Mouse (Mus musculus) 416B (cell line): Measurements from ENCODE around the gene Tspan15.

Experiments
- DNase-seq: peaks from one replicate; pipeline ENCODE4 v3.0.0; 2011; ENCODE audit warnings: low read depth

Gene Tspan15

DNA sequence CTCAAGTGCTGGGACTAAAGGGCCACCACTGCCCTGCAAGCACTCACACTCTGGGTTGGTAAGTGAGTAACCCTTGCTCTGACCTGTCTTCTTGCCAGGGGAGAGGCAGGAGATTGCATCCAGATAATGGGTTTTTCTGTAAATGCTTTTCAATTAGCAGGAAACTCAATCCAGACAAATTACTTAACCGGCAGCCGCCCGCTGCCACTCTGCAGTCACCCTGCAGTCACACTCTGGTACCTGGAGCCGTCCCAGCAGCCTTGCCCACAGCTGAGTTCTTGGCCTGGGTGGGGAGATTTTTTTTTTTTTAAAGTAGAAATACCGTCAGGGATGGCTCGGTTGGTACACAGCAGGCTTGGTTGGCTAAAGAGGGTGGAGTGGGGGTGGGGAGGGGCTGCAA lies 2.9 kb downstream of the Tspan15 start:
- DNase-seq: no peak

DNA sequence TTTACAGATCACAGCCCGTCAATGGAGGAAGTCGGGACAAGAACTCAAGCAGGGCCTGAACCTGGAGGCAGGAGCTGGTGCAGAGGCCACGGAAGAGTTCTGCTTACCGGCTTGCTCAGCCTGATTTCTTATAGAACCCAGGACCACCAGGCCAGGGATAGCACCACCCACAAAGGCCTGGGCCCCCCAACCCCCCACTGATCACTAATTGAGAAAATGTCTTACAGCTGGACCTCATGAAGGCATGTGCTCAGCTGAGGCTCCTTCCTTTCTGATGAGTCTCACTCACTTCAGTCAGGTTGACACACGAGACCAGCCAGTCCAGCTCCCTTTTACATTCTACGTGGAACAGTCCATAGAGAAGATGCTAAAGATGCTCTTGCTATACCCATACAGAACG lies 5.2 kb downstream of the Tspan15 start:
- no peak for DNase-seq

DNA sequence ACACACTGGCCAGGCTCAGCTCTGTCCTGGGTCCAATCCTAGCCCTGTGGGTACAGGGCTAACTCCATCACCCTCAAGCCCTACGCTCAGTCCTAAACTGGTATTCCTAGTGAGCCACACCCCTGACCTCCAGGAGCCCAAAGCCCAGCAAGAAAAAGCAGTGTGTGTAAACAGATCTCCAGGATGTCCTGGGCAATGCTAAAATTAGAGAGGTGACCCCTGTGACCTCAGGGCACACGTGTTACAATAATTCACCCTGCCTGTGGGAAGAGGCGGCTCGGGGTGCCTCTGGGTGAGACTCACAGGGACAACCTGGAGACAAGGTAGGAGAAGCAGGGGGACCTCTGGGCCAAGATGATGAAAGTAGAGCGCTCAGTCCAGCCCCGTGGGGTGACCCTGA lies 6.8 kb downstream of the Tspan15 start:
- no peak for DNase-seq

DNA sequence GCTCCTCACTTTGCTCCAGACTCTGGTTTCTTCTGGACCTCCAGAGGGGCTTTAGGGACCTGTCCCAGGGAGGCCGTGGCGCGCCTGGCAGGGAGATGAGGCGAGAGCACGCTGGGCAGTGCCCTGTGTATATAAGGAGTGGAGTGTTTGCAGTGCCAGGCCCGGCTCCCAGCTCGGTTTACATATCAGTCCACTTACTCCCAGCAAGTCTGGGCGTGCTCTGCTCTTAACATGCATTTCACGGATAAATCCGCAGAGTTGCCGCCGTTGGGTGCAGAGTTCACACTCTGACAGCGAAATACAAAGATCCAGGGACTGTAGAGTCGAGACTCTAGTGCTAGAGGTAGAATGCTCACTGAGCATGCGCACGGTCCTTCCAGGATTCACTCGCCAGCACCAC lies 8.3 kb downstream of the Tspan15 start:
- no peak for DNase-seq

DNA sequence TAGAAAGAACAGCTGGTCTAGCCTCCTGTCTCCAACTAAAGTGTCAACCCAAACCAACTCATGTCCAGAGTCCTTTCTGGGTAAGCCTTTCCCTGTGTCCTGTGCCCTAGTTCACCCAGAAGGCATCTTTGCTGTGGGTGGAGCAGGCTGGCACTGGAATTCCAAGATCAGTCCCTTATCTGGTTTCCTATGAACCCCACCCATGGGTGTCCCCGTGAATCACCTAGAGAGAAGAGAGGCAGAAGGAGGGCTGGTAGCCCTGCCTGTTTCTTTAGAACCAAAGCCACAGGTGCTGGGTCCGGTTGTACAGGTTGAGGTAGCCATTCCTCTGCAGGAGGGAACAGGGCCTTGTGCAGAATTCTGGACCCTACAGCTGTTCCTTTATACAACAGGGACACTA lies 9.4 kb downstream of the Tspan15 start:
- DNase-seq: no peak

DNA sequence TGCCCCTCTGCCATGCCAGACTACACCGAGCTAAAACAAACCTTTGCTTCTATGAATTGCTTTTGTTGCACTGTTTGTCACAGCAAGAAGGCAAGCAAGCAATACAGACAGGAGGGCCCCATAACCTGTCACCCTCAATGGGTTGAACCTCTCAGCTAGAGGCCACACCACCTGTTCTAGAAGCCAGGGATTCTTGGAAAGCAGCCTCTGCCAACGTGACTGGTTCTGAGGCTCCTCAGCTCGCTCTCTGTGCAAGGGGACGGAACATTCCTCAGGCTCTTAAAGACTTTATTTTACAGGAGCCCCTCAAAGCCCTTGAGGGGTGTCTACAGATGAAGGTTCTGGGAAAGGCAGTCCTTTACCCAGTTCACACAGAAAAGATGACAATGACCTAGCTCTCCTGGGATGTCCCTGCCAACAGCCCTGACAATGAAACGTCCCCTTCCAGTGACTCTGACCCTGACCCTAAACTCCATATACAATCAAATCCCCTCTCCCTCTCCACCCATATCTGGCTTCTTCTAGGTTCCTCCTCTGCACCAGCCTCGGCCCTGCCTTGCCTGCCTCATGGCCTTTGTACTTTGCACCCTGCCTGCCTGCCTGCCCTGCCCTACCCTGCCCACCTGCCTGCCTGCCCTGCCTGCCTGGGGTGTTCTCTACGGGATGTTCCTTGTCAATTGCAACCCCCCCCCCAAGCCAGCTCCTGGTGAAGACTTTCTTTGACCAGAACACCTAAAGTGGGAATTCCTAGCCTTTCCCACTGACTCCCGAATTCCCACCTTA lies 10.1 kb downstream of the Tspan15 start:
- no peak for DNase-seq

DNA sequence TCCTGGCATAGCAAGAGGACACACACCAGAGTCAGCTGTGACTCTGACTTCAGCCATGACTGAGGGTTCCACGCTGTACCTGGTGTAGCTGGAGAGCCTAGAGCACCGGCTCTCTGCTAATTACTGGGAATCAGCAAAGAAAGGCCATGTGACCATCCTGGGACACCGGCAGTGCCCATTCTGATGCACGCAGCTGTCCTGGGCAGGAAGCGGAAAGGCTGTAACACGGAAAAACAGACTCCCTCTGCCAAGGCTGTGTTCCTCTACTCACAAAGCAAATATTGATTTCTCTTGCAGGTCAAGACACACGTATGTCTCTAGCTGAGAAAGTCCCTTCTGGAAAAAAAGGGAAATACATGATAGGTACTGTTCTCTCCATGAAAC lies 12.3 kb downstream of the Tspan15 start:
- DNase-seq: no peak

DNA sequence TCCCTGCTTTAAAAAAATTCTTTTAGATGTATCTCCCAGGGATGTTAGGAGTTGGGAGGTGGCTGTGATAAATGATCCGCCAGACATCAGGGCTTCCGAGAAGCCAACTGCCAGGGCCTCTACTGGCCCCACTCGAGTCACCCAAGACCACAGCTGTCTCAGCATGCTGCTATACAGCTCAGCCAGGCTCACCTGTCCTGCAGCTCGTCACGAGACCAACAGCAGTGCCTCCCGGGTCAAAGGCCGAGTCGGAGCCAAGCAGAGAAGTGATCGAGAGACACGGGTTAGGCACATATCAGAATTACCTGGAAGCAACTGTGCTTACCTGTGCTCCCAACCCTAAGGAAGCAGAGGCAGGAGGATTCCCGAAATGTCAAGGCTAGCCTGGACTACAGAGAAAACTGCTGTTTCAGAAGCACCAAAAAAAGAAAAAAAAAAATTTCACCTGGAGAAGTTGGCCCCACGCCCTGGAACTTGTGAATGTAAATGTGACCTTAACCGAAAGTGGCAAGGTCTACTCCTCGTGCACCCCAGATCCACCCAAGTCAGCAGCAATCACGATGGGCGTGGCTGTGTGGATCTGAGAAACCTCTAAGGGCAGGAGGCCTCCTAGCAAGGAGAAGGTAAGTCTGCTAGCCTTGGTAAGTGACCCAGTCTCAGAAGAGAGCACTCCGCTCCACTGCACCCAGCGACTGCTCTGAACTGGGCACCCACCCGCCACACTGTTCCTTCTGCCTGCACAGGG lies 12.8 kb downstream of the Tspan15 start:
- no peak for DNase-seq

DNA sequence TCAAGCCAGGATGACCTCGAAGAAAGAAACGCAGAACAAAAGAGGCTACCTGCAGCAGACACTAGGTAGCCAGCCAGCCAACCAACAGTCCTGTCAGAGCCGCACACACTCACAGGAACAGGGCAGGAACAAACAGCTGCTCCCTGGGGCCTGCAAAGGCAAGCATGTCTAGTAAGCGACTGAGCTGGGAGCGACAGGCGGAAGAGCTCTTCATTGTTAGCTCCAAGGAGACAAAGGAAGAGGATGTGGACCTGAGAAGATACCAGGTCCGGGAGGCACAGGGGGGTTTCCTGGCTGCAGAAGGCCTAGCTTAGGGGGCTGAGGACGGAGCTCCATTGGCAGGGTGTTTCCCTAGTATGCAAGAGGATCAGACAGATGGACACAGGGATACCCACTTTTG lies 13.9 kb downstream of the Tspan15 start:
- DNase-seq: no peak

DNA sequence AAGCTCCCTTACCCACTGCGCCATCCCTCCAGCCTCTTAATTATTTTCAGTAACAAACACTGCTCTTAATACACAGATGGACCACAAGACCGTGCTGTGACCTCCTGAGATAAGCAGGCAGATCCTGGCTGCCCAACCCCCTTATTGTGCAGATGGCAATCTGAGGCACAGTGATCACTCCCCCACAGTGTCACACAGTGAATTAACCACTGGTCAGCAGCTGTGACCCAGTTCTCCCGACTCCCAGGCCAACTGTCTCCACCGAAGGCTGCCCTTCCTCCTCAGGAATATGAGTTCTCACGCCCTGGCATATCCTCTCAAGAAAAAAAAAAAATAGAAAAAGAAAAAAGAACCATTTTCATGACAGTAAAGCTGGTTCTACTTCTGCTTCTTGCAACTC lies 14.5 kb downstream of the Tspan15 start:
- peak; percentile 14 for DNase-seq

DNA sequence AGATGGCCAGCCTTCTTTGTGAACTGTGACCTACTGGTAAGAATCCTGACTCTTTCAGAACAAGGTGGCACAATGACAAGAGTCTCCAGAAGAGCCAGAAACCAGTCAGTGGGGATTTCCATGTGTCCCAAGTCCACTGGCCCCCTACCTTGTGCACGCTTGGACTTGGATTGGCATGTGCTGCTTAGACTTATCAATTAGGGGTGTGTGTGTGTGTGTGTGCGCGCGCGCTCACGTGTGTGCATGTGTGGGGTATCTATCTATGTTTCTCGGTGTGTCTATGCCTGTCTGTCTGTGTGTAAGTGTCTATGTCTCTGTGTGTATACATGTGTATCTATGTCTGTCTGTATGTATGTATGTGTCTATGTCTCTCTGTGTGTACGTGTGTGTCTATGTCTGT lies 15.4 kb downstream of the Tspan15 start:
- no peak for DNase-seq

DNA sequence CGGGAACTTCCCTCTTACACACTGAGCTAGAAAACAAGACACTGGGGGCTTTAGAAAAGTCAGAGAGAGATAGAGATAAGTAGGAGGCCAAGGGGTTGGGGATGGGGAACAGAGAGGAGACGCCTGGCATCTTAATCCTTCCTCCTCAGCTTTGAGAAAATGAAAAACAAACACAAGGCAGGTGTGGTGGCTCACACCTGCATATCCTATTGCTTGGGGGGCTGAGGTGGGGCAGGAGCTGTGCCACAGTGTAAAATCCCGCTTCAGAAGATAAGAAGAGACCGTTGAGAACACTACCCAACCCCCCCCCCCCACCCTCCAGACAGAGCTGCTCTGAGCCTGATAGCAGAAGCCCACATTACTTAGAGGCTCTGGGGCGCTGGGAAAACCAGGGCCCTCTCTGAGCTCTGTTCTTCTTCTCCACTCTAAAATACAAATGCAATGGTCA lies 15.9 kb downstream of the Tspan15 start:
- no peak for DNase-seq

DNA sequence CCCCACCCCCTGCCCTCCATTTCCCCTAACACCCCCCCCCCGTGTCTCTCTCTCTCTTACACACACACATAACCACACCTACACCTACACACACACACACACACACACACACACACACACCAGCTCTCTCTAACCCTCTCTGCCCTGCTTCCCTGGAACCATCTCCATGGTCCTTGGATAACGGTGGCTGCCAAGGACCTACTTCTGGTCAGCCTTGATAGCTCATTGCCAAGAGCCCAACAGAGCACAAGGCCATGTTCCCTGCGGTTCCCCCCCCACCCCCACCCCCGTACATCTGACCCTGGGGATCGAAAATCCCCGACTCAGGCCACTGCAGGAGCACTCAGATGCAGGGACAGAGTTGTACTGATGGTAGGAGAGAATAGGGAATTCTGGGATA lies 19.7 kb downstream of the Tspan15 start:
- no peak for DNase-seq

DNA sequence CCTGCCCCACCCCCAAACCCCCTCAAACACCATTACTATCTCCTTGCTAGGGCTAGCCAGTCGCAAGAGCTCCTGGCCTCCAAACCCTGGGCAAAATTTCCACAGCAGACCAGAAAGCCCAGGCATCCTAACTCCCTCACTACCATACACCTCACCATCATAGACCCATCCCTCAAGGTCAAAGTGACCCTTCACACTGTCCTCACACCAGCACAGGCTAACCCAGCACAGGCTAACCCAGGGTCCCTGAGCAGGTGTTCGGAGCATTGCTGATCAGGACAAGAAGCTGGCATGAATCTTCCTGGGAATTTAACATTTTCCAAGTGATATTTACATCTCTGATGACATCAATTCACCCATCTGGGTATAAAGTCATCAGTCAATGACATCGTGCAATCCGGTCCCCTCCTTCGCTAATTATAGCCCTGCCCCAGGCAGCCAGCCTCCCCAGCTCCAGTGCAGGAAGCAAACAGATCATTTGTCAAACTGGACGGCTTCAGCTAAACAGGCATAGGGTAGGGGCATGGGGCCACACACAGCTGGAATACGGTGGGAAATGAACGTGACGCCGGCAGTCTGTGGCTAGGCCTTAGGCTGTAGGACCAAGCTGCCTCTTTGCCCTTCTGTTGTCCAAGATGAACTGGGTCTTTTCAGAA lies 22.7 kb downstream of the Tspan15 start:
- DNase-seq: no peak

DNA sequence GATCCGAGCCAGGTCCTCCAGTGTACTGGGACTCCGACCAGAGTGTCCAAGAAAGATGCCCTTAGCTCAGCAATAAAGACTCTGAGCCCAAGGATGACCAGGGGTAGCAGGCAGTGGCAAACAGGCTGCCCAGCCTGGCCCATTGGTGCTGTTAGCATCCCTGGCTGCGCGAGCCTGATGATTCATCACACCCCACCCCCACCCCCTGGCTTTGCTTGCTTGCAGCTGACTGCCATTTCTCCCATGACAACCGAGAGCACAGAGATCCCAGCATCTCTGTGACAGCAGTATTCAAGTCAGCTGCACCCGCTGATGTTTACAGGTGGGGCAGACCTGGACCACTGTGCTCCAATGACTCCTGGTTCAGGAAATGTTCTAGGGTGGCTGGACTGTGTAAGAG lies 28.5 kb downstream of the Tspan15 start:
- DNase-seq: no peak

DNA sequence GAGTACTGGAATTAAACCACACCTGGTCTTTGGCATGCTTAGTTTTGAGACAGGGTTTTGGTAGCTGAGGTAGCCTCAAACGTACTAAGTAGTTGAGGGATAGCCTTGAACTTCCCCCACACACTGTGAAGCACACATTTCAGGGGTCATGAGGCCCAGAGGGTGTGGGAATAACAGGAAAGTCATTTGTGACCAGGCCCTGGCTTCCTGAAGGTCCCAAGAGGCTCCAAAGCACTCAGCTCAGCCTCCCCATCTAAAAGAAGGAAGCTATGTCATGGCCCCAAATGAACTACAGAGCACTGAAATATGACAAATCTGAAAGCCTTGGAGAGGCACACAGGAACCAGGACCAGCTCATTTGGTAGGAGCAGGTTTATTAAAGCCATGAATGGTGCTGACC lies 32.2 kb downstream of the Tspan15 start:
- no peak for DNase-seq

DNA sequence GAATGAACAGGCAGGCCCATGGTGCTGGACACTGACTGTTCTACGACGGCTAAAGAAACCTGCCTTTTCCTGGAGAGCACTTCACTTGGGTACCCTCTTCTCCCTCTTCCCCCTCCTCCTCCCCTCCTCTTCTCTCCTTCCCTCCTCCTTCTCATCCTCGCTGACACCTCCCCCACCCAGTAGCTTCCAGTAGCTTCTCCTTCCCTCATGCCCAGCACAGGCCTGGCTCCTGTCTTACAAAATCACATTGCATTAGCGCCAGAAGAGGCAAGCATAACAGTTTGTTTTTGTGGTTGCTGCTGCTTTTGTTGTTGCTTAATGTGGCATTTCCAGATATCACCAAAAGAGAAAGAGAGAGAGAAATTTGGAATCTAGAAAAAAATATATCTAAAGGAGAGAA lies 33.6 kb downstream of the Tspan15 start:
- DNase-seq: peak; percentile 24

DNA sequence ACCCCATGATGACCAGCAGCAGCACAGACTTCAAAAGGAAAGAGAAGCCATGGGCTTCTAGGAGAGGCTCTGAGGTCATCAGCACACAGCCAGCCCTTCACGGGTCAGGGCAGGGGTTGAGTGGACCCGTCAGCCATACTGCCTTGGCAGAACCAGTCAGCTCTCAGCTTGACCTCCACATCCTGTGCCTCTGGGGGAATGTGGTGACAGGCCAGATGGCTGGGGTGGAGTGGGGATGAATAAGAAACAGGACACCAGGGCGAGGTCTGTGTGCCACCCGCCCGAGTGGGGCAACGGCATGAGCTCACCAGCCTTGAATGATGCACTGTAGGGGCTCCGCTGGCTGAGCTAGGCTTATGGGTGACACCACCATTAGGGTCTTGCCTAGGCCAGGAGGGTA lies 35.7 kb downstream of the Tspan15 start:
- no peak for DNase-seq

DNA sequence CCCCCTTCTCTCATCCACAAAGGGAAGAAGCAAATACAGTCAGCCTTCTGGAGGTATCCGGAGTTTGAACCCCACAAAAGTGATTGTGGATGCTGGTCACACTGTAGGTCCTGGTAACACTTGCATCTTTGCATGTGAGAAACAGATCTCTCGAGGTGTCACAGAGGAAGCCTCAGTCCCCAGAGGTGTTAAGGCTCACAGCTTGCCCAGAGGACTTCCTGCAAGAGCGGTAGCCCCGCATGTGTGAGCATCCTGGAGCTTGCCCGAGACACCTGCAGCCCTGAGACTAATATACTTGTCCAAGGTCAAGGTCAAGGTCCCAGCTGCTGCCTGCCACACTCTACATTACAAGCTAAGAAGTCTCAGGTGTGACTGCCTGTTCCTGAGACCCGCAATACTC lies 36.1 kb downstream of the Tspan15 start:
- no peak for DNase-seq

DNA sequence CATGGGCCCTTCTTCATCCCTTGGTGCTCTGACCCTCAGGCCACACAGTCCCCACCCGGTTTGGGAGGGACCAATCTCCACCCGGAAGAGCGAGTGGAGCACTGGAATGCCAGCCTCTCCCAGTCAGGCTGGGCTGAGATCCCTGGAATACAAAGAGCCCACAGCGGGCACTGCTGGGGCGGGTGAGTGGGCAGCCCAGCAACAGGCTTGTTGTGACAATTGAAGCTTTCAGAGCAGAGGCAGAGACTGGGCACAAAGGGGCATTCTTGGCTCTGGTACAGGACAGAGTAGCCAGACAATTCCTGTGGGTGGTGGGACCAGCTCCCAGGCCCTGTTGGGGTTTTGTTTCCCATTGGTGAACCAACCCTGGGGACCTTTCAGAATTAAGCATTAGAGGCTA lies 36.6 kb downstream of the Tspan15 start:
- no peak for DNase-seq

DNA sequence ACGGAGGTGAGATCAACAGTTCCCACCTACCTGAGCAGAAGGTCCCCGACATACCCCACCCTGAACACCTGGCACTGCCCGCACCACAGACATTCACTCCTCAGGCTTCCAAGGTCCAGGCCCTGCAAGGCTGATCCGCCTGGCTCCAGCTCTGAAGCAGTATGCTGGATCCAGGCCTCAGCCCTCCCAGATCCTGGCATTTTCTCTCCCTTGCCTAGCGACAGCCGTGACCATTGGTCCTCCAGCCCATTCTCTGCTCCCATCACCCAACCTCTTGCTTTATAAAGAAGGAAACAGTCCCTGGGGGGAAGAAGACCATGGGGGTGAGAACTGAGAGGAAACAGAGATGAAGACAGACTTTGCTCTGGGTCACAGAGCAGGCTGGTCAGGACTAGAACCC lies 37.0 kb downstream of the Tspan15 start:
- DNase-seq: no peak

DNA sequence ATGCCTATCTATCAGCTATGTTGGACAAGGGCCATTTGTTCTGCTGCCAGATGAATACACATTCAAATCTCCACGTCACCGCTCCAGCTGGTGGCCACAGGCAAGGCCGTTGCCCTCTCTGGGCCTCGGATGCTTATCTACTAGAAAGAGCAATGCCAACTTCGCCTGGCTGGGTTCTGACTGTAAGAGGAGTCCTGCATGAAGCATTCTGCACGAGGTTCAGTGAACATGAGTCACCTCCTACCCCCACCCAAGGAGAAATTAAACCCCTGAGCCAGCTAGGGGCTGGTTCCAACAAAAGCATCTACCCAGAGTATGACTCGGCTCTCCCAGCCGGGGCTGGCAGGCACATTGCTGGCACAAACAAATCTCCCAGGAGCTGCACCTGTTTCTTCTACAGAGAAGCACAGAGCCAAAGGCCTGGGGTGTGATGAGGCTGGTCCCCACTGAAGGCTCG lies 38.3 kb downstream of the Tspan15 start:
- DNase-seq: peak; percentile 11

DNA sequence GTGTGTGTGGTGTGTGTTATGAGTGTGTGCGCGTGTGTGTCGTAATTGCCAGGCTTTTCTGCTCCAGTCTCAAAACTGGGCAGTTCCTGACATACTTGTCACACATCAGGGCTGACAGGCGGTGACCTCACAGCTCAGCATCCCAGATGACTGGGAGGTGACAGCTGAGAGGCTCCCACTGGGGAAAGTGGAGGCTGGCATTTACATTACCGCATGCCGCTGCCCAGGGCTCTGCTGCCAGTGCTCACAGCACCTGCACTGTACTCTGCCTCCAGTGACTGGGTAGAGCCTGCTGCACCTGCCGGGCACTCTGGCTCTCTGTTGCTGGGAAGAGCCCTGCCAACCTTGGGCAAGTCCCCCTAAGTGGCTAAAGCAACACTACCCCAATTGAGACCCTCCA lies 40.2 kb downstream of the Tspan15 start:
- DNase-seq: no peak
